Mouse (Mus musculus) c-Kit-positive CD71-positive TER-119-positive erythroid progenitor cells, embryonic 14.5 days (primary cell): ENCODE results near the gene Emc8.
"Not testable (repeated sequence)": the region's sequence is repeated elsewhere in the genome, so short reads cannot be mapped to it uniquely, and the experiment has no call there.

Source experiments
- DNase-seq: peaks from one replicate; pipeline ENCODE4 v3.0.0-alpha.2; 2013; ENCODE audit warnings: low spot score

The Emc8 gene

GRCm38 (mm10) chr8:120685591-120685990 lies 17.2 kb upstream of the Emc8 start:
- DNase-seq: no peak

- DNase-seq: no peak
Observed at GRCm38 (mm10) chr8:120685097-120685496, 16.7 kb upstream of the Emc8 start.

- no peak for DNase-seq
Observed at GRCm38 (mm10) chr8:120684082-120684481, 15.7 kb upstream of the Emc8 start.

GRCm38 (mm10) chr8:120683602-120684001 lies 15.2 kb upstream of the Emc8 start:
- DNase-seq: peak; percentile 37

GRCm38 (mm10) chr8:120681113-120681512 lies 12.7 kb upstream of the Emc8 start:
- no peak for DNase-seq

GRCm38 (mm10) chr8:120680405-120680804 lies 12.0 kb upstream of the Emc8 start:
- not testable (repeated sequence) for DNase-seq

GRCm38 (mm10) chr8:120679629-120680387 lies 11.4 kb upstream of the Emc8 start:
- DNase-seq: peak; percentile 53

- DNase-seq: peak; percentile 72
Observed at GRCm38 (mm10) chr8:120678447-120678846, 10.1 kb upstream of the Emc8 start.

- DNase-seq: no peak
Observed at GRCm38 (mm10) chr8:120675718-120676117, 7.3 kb upstream of the Emc8 start.

GRCm38 (mm10) chr8:120673298-120673697 lies 4.9 kb upstream of the Emc8 start:
- no peak for DNase-seq

- DNase-seq: no peak
Observed at GRCm38 (mm10) chr8:120672626-120673229, 4.4 kb upstream of the Emc8 start.

GRCm38 (mm10) chr8:120671775-120672174 lies 3.4 kb upstream of the Emc8 start:
- DNase-seq: no peak

GRCm38 (mm10) chr8:120667561-120668373 lies 606 bp downstream of the Emc8 start, which contains the start of the genes Gm27021 and Cox4i1:
Gm27021 (minus strand) TSS chr8:120668079.
Cox4i1 (plus strand) TSS chr8:120668222.
- DNase-seq: peak; percentile 91

GRCm38 (mm10) chr8:120666807-120667470 lies 1.4 kb downstream of the Emc8 start:
- peak; percentile 29 for DNase-seq

- DNase-seq: peak; percentile 52
Observed at GRCm38 (mm10) chr8:120665726-120666455, 2.5 kb downstream of the Emc8 start.

GRCm38 (mm10) chr8:120664566-120664965 lies 3.8 kb downstream of the Emc8 start:
- no peak for DNase-seq

- no peak for DNase-seq
Observed at GRCm38 (mm10) chr8:120657415-120657814, 11.0 kb downstream of the Emc8 start.

GRCm38 (mm10) chr8:120656322-120657052 lies 11.9 kb downstream of the Emc8 start:
- DNase-seq: no peak

- no peak for DNase-seq
Observed at GRCm38 (mm10) chr8:120647532-120647931, 20.8 kb downstream of the Emc8 start, which contains the start of gene 1190005I06Rik. 1190005I06Rik (minus strand) TSS chr8:120647632.

- DNase-seq: no peak
Observed at GRCm38 (mm10) chr8:120644663-120645062, 23.7 kb downstream of the Emc8 start.
